ENCODE assay signal across 11 mouse cellular contexts in genomic region chr8:104383977-104384376, GRCm38 (mm10). TPM values are rescaled to one million over a fixed set of nuclear protein-coding genes. Genes with fewer than 3 reads are reported as not detected.
DNase-seq lines count a peak whose midpoint lies in the region; ATAC-seq and TF ChIP-seq lines count a peak whose summit lies in the region.
"Had no signal": no experiment of that assay in that cellular context is flagged by ENCODE, and none has a peak within 500 bp of the region (broad histone marks: within the 10 kb centered on the region; RNA-seq: fewer than 3 reads in every experiment).

No protein-coding gene starts in this region.

- no peaks in the 10 kb centered on the region for H3K36me3 ChIP-seq in stomach, postnatal 0 days (ENCODE audit: control insufficient read depth, insufficient read depth, low read length)
- H3K36me3 ChIP-seq: embryonic facial prominence, embryonic 13.5 days had no signal

- ATAC-seq in stomach, postnatal 0 days (ENCODE audit: low FRiP score, low TSS enrichment) = peak; percentile 94

- H3K27ac ChIP-seq in gastrocnemius, adult 2 months = peak overlapping the region; percentile 66
- H3K27ac ChIP-seq in stomach, postnatal 0 days (replicated peaks) = peak overlapping the region; percentile 86
- H3K27ac ChIP-seq in left cerebral cortex, adult 2 months = no peak overlapping the region
- H3K27ac ChIP-seq: embryonic facial prominence, embryonic 13.5 days; liver, embryonic 14.5 days had no signal

- DNase-seq in gastrocnemius, adult 2 months = no peak
- no peak for DNase-seq in gastrocnemius, postnatal 14 days
- DNase-seq in urinary bladder, postnatal 14 days (ENCODE audit: low spot score) = peak; percentile 54
- no peak for DNase-seq in urinary bladder, postnatal 4 days (ENCODE audit: low spot score in 2 of 2)
- peak; percentile 79 to 92 for DNase-seq in kidney, postnatal 36 days
- peak; percentile 82 for DNase-seq in stomach, postnatal 0 days (ENCODE audit: low spot score)
- no peak for DNase-seq in left cerebral cortex, adult 2 months (ENCODE audit: extremely low spot score in 1 of 2, low spot score in 2 of 2)
- no peak for DNase-seq in thymus, postnatal 36 days
- DNase-seq: cerebellum, adult 11-12 months had no signal

- WGBS in stomach, postnatal 0 days = 64% methylated on average over 3 of the region's 3 CpGs

- H3K4me2 ChIP-seq in stomach, postnatal 0 days (replicated peaks; ENCODE audit: low read depth) = peak overlapping the region; percentile 19; the same call in 1 of the 2 replicates
- H3K4me2 ChIP-seq: embryonic facial prominence, embryonic 13.5 days had no signal

- peaks cover 17% of the 10 kb centered on the region for H3K4me1 ChIP-seq in stomach, postnatal 0 days (replicated peaks; ENCODE audit: control insufficient read depth, insufficient read depth)

- no peak overlapping the region for H3K4me3 ChIP-seq in gastrocnemius, adult 2 months
- H3K4me3 ChIP-seq in stomach, postnatal 0 days (ENCODE audit: low read depth, low read length) = no peak overlapping the region
- H3K4me3 ChIP-seq in left cerebral cortex, adult 2 months = no peak overlapping the region
- H3K4me3 ChIP-seq: embryonic facial prominence, embryonic 13.5 days had no signal

- no peak for TF ChIP-seq EP300 in stomach, postnatal 0 days (optimal IDR thresholded peaks at IDR 0.05)

- no peaks in the 10 kb centered on the region for H3K27me3 ChIP-seq in stomach, postnatal 0 days (ENCODE audit: control insufficient read depth, insufficient read depth, low read length)
- H3K27me3 ChIP-seq: embryonic facial prominence, embryonic 13.5 days had no signal

- no peak for TF ChIP-seq CTCF in gastrocnemius, adult 2 months (IDR thresholded peaks at IDR 0.05)
- TF ChIP-seq CTCF in stomach, postnatal 0 days (IDR thresholded peaks at IDR 0.05; ENCODE audit: low read depth) = no peak
- no peak for TF ChIP-seq CTCF in left cerebral cortex, adult 2 months (IDR thresholded peaks at IDR 0.05)

- H3K9ac ChIP-seq in stomach, postnatal 0 days (ENCODE audit: low read length) = 0 out of 2 replicates have a peak overlapping the region, but pooled peaks have one; percentile 18
- H3K9ac ChIP-seq: embryonic facial prominence, embryonic 13.5 days; liver, embryonic 14.5 days had no signal

- no peaks in the 10 kb centered on the region for H3K9me3 ChIP-seq in stomach, postnatal 0 days (ENCODE audit: control insufficient read depth, low read length)
- H3K9me3 ChIP-seq: embryonic facial prominence, embryonic 13.5 days had no signal

- intact Hi-C loops in gastrocnemius, adult 2 months (cut with DNase I) = no loop called here
- intact Hi-C loops in gastrocnemius, postnatal 14 days (cut with DNase I; ENCODE audit: low total_unique reads) = no loop called here
- intact Hi-C loops in left cerebral cortex, adult 2 months (cut with DNase I) = no loop called here

RNA-seq across cellular contexts. Expression of gene Cmtm4, which starts 11.6 kb away (rescaled TPM):
- total RNA-seq in gastrocnemius, adult 2 months (2021) = 1 to 10 TPM; 3.9 to 5.7 TPM
- total RNA-seq in gastrocnemius, postnatal 14 days (2021) = 1 to 10 TPM; 4.7 to 4.8 TPM
- 4.6 and 4.8 TPM in 2 replicates for polyA plus RNA-seq in stomach, postnatal 0 days (2015; fragmentation: Nextera tagmentation; extraction: Ambion mirVana)
- 10 to 100 TPM; 86.7 to 87.4 TPM for total RNA-seq in left cerebral cortex, adult 2 months (2021)

RNA-seq across cellular contexts. Expression of gene Cmtm3, which starts 44.8 kb away (rescaled TPM):
- 1 to 10 TPM; 3.5 to 8.5 TPM for total RNA-seq in gastrocnemius, adult 2 months (2021)
- 10 to 100 TPM; 15.2 to 21.7 TPM for total RNA-seq in gastrocnemius, postnatal 14 days (2021)
- 48.4 and 52.1 TPM in 2 replicates for polyA plus RNA-seq in stomach, postnatal 0 days (2015; fragmentation: Nextera tagmentation; extraction: Ambion mirVana)
- 10 to 100 TPM; 11.9 to 12.8 TPM for total RNA-seq in left cerebral cortex, adult 2 months (2021)

RNA-seq across cellular contexts. Expression of gene Dync1li2, which starts 58.9 kb away (rescaled TPM):
- 100 to 1,000 TPM in 1 of 2 experiments, 10 to 100 TPM in 1; 99.8 to 100 TPM for total RNA-seq in gastrocnemius, adult 2 months (2021)
- total RNA-seq in gastrocnemius, postnatal 14 days (2021) = 100 to 1,000 TPM in 1 of 2 experiments, 10 to 100 TPM in 1; 99.3 to 104 TPM
- 31.9 and 33.0 TPM in 2 replicates for polyA plus RNA-seq in stomach, postnatal 0 days (2015; fragmentation: Nextera tagmentation; extraction: Ambion mirVana)
- total RNA-seq in left cerebral cortex, adult 2 months (2021) = 100 to 1,000 TPM; 279 to 326 TPM

Comparison
In these comparisons a context has a peak if more than half of its experiments do, and no peak if none do; other contexts are left out.
1. DNase-seq: peak in urinary bladder, postnatal 14 days (single experiment), kidney, postnatal 36 days (2 of 2) and stomach, postnatal 0 days (single experiment); none in gastrocnemius, adult 2 months (single experiment), gastrocnemius, postnatal 14 days (single experiment), urinary bladder, postnatal 4 days (0 of 2), left cerebral cortex, adult 2 months (0 of 2) and thymus, postnatal 36 days (0 of 2).
2. RNA of gene Cmtm4, which starts 11.6 kb away (total RNA-seq): 86.7 to 87.4 TPM in left cerebral cortex, adult 2 months; 3.9 to 5.7 TPM in gastrocnemius, adult 2 months and 4.7 to 4.8 TPM in gastrocnemius, postnatal 14 days; every median in the first group is over 10 times any median in the second.